Mouse (Mus musculus): Measurements from ENCODE around the gene Zfyve19.

Zfyve19 gene

GRCm38 (mm10) chr2:119254976-119255375, 46.6 kb downstream of the Zfyve19 start:
- no peak for DNase-seq

DNA sequence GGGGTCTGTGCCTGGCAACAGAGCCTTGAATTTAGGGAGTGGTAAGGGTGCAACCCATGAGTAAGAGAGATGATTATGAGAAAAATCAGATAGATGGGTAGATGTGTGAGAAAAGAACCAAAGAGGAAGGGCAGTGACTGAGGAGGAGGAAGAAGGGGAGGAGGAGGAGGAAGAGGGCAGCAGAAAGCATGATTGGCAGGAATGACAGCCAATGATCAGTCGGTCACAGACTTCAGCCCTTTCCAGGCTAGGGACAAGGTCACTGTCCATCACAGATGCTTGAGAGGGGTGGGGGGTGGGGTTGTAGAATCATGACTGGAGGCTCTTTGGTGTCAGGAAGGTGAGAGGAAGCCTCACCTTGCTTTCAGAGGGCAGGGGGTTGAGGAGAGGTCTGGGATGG, 52.1 kb downstream of the Zfyve19 start:
- DNase-seq, result no peak

DNA sequence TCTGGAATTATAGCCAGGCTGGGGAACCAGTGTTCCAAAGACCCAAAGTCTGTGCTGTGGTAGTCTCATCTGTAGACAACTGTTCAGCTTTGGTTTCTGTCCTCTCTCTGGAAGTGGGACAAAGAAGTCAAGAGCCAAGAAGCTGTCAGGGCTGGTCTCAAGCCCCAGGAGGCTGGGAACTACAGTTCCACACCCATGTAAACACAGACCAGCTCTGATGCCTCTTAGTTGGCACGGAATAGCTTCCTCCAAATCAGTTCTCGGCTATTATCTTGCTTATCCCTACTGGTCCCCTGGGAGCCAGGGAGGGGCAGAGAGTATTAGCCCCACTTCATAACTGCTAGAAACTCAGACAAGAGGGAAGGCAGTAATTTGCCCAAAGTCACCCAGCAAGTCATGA, 52.9 kb downstream of the Zfyve19 start:
- no peak for DNase-seq

DNA sequence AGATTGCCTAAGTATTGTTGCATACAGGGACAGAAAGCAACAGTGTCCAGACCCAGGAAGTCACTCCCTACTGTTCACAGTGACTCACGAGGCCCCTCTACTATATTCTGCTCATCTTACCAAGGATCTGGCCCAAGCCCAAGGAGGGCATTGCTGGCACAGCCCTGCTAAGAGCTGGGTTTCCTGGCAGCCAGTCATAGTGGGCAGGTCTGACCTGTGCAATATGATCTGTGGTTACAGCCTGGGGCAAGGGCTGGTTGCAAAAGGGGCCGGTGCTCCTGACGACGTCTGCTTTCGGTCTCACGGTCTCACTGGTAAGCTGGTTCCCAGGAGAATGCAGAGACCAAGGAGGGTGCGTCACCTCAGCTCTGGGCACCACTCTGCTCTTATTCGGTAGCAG, 54.6 kb downstream of the Zfyve19 start:
- DNase-seq, result no peak

GRCm38 (mm10) chr2:119263813-119264212, 55.4 kb downstream of the Zfyve19 start:
- no peak for DNase-seq

Data from thymus, adult 18-20 months (tissue).